Mouse (Mus musculus): Measurements from ENCODE around the gene Spdye4a.

- TF ChIP-seq POLR2A (IDR thresholded peaks at IDR 0.05; ENCODE audit: insufficient read depth, low read length) (no peak), CTCF (IDR thresholded peaks at IDR 0.05; ENCODE audit: low read depth, low read length) (no peak), EP300 (IDR thresholded peaks at IDR 0.05; ENCODE audit: insufficient read depth, low read depth, low read length) (no peak)
These were observed 12.9 kb downstream of the Spdye4a start for GRCm38 (mm10) chr5:143213832-143214231.

All from ES-Bruce4 (cell line).